Mouse (Mus musculus): ENCODE measurements around the gene Rplp2.

Gene Rplp2

DNA sequence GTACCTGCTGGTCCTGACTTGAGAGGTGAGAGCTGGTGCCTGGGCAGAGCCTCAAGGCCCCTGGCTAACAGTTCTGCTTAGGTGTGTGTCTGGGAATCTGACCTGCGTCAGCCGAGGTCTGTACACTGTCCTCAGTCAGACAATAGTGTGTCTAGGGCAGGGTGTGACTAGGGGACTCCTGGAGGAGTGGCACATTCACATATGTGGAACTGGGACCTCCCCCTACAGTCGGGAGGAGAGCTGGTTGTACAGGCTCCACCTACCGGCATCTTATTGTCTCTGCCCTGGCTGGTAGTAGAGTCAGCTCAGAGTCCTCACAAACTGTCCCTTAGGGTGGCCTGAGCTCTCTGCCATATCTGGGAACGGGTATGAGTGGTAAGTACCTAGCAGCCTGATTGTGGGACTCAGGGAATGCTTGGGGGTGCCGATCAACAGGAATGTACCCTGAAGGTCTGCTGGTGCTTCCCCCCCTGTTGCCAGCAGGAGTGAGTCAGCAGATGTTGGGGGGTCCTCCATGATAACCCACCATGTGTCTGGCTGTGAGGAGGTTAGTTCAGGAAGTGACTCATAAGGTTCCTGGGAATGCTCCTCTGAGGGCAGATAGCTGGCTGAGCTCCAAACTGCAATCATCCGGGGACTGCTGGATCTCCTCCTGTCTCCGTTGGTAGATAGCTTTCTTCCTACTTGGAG lies 21.5 kb downstream of the Rplp2 start:
- DNase-seq: no peak

- DNase-seq: no peak
Observed at GRCm38 (mm10) chr7:141469352-141469751, 22.2 kb downstream of the Rplp2 start.

- no peak for DNase-seq
Observed at GRCm38 (mm10) chr7:141469901-141470636, 22.9 kb downstream of the Rplp2 start.

DNA sequence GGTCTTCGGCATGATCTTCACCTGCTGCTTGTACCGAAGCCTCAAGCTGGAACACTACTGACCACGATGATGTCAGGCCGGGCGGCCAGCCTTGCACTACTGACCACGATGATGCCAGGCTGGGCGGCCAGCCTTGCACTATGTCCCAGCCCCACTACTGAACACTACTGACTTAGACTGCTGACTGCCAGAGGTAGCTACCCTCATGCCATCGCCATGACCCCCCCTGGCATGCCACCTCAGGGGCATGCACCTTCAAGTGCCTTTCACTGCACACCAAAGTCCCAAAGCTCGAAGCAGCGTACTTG lies 23.4 kb downstream of the Rplp2 start:
- no peak for DNase-seq

- DNase-seq: no peak
Observed at GRCm38 (mm10) chr7:141471236-141471635, 24.1 kb downstream of the Rplp2 start.

- DNase-seq: no peak
Observed at GRCm38 (mm10) chr7:141472226-141472625, 25.1 kb downstream of the Rplp2 start.

- no peak for DNase-seq
Observed at GRCm38 (mm10) chr7:141472763-141473162, 25.6 kb downstream of the Rplp2 start.

GRCm38 (mm10) chr7:141474160-141474559 lies 27.0 kb downstream of the Rplp2 start:
- DNase-seq: no peak

DNA sequence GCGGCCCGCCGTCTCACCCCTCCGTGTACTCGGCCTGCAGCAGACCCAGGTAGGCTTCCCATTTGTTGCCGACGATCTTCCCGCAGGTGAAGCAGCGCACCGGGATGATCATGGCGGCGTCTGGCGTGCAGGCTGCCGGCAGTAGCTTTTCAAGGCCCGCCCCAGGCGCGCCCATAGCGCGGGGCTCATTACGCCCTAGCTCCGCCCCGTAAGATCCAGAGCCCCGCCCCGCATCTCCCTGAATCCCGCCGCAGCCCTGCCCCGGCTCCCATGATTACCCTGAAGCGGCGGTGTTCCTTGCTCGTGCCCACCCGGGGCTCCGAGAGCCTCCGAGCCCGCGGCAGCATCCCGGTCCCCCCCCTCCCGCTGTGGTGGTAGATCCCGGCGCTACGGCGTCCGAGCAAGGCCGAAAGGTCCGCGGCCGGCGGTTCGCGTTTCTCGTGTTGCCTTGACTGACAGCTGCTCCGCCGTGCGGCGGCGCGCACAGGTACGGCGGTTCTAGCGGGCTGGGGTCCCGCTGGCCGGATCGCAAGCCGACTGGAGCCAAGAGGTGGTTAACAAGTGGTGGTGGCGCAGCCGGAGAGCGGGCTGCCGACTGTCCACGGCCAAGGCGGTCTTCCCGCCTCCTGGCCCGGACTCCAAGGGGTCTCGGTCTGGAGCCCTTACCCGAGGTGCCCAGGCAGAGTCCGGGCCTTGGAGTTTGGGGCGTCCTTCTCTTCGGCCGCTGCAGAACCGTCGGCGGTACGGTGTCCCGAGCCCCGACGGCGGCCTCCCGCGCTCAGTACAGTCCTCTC lies 28.0 kb downstream of the Rplp2 start, which contains the start of the genes Polr2l and Tspan4:
TSS of gene Polr2l (minus strand) at position 122 of the 794 bp plus-strand sequence.
TSS of gene Tspan4 (plus strand) at position 230 of the 794 bp plus-strand sequence.
- peak; percentile 85 for DNase-seq

DNA sequence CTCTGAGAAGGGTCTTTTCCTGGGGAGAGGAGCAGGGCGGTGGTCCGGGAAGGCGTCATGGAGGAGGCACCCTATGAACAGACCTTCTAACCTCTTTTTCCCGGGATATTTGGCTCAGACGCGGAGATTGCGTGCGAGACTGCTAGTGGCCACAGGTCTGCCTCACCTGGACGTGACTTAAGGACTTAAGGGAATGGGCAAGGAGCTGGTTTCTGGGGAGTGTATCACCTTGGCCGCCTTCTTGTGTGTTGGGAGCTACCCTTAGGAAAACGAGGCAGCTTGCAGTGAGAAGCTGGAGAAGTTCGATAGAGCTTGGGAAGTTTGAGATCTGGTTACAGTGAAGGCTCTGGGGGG lies 28.6 kb downstream of the Rplp2 start:
- no peak for DNase-seq

DNA sequence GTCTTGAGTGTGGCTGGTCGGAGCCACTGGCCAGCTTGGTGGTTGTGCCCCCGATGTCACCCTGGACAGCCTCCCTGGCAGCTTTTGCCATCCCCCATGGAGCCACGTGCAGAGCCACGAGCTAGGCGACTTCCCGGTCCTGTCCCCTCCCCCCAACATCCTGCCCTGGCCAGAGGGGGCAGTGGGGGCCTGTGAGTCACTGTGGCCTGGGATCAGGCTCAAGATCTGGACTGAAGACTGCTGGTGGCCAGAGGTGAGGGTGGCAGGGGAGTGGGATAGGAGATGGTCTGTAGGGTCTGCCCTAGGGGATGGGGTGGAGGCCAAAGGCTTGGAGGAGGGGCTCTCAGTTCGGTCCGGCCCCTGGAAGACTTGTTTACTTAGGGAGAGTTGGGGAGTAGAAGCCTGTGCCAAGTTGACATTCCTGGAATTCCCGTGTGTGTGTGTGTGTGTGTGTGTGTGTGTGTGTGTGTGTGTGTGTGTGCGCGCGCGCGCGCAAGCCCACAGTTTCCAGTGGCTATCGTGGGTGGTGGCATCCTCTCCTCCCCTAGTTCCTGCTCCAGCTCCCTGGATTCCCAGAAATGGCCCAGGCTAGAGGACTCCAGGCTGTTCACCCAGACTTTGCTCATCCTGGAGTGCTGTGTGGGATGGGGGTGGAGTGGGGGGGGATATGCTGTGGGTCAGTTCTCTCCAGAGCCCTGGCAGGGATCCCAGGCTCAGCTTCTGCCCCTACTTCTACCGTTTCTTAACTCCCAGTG lies 29.2 kb downstream of the Rplp2 start:
- peak; percentile 57 for DNase-seq

DNA sequence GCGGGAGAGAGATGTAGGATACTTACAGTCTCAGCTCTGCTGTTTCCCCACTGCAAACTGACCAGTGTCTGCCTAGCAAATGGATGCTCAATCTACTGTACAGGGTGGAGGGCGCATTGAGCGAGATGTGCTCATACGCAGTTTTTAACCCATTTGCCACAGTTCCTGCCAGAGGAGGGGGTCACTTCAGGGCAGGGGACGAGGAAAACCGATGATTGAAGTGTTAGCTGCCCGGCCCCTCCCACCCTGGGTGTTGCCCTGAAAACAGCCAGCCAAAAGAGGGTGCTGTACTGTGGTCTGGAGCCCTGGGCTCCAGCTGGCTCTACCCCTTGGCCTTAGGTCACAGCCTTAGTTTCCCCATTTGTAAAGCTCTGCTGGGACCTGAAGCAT lies 29.8 kb downstream of the Rplp2 start:
- no peak for DNase-seq

- DNase-seq: no peak
Observed at GRCm38 (mm10) chr7:141477578-141478269, 30.6 kb downstream of the Rplp2 start.

GRCm38 (mm10) chr7:141478270-141478748 lies 31.1 kb downstream of the Rplp2 start:
- no peak for DNase-seq

- peak; percentile 84 for DNase-seq
Observed at GRCm38 (mm10) chr7:141480842-141481497, 33.8 kb downstream of the Rplp2 start.

- DNase-seq: peak; percentile 70
Observed at GRCm38 (mm10) chr7:141481498-141482401, 34.6 kb downstream of the Rplp2 start.

DNA sequence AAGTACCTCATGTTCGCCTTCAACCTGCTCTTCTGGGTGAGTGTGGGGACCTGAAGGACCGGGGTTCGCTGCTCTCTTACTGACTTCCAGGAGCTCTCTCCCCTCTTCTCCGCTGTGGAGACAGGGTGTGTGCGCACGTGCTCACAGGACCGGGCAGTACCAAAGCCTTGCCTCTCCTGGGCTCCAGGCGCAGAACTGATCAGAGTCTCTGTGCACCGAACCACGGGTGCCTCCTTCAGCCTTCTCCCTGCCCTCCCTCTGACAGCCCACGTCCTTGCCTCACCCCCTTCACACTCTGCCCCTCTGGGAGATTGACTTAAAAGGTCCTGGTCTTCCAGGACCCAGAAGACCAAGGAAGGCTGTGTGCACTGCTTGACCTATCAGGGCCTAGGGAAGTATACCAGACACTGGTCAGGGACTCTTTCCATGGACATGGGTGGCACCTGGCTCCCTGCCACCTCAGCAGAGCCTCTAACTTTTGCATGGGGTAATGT lies 35.4 kb downstream of the Rplp2 start:
- no peak for DNase-seq

DNA sequence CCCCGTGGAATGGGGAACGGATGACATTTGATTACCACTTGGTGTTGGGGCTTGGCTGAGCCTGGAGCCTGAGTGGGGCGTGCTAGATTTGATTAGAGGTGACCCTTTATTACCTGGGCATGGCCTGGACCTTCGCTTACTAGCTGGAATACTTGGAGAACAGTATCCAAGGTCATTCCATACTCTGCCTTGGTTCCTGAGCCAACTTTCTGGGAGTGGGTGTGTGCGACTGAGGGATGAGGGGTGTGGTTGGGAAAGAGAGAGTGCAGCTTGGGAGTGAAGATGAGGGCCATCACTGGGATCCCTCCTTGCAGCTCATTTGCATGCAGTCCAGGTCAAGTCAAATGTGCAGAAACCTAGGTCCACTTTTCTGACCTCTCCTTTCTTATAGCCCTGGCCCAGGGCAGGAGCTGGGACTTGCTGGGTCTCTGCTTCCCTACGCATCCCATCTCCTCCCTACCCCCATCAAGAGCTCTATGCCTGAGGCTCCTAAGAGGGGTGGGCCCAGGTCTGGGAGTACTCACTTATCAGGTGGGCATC lies 36.0 kb downstream of the Rplp2 start:
- no peak for DNase-seq

DNA sequence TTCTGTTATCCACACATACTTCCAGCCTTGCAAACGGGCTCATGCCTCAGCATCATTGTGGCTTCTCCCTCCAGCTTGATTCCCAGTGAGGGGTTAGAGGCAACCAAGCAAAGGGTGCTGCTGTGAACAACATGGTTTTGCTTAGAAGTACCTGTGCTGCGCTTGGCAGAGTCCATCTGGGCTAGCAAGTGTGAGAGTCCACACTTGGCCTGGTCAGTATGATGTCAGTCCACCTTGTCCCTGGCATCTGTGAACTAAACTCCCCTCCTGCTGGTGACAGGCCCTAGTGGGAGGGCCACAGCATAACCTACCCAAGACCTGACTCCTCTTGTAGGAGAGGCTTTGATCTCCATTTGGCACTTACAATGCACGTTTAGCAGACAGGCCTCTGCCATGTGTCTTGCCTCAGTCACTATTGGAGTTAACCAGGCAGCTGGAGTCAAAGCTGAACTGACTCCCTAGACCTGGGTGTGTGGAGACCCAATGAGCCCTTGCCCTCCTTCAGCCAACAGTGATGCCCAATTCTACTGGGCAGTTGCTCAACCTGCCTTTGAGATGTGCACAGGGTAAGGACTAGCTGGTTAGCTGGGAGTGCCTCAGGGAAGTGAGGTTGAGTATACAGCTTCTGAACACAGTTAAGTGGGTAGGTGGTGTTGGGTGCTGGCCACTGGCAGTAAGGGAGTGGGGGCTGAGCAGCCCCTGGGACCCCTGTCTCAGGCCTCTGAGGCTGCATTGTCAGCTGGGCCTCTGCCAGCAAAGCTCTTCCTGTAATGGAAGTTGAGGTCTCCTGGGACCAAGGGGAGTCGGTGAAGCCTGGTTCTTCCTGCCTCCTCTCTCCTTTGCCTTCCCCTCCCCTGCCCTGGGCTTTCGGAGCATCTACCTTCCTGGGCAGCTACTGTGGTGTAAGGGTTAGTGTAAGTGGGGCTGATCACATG lies 37.3 kb downstream of the Rplp2 start:
- no peak for DNase-seq

All from cerebellum, adult 11 months (tissue).